Mouse (Mus musculus): ENCODE measurements around the gene Mapkap1. TPM values are rescaled to one million over a fixed set of nuclear protein-coding genes. Genes with fewer than 3 reads are reported as not detected.
"Not testable (repeated sequence)": the region's sequence is repeated elsewhere in the genome, so short reads cannot be mapped to it uniquely, and the experiment has no call there.

The Mapkap1 gene
- polyA plus RNA-seq, 1 experiment from 2014 or later: 60.7 TPM

DNA sequence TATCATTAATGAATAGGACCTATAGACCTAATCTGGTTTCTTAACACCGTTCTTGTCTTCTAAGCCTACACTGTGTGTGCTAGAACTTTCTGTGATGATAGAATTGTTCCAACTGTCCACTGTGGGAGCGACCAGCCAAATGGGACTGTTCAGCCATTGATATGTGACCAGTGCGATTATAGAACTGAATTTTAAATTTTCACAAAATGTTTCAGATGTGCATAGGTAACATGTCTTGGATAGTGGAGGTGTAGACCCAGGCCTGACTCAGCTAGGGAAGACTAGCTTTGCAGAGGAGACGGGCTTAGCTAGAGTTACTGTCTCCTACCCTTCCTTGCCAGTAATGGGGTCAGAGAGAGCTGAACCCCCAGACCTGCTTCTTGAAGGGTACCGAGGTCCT is 62.8 kb downstream of the Mapkap1 start:
- Histone ChIP-seq H3K4me2 (ENCODE audit: low read depth, low read length) (no peak overlapping the region), H3K27me3 (ENCODE audit: control insufficient read depth, insufficient read depth, low read length) (no peaks in the 10 kb centered on the region), H3K9me3 (replicated peaks; ENCODE audit: control insufficient read depth, low read length) (no peaks in the 10 kb centered on the region), H3K27ac (ENCODE audit: low read length) (no peak overlapping the region), H3K4me3 (ENCODE audit: low read length) (no peak overlapping the region), H3K9ac (ENCODE audit: low read length) (no peak overlapping the region), H3K4me1 (ENCODE audit: control insufficient read depth, insufficient read depth, low read length) (no peaks in the 10 kb centered on the region), H3K36me3 (ENCODE audit: control insufficient read depth, insufficient read depth) (no peaks in the 10 kb centered on the region)
- no peak for ATAC-seq (replicated peaks; ENCODE audit: extremely low read depth, insufficient read depth, low FRiP score)
- 90% methylated on average over 5 of the region's 5 CpGs for WGBS

DNA sequence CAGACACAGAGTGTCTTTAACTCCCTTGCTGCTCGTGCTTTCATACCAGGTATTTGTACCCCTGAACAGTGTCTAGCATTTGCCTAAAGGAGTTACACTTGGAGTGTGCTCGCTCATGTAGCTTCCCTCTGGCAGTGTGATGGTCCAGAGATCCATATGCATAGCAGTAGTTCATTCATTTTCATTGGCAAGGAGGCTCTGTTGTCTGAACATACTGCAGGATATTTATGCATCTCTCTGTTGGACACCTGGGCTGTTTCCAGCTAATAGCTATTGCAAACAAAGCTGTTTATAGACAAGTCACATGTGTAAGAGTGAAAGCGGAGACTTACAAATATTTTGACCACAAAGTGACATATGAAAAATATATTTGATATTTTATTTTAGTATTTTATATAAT is 67.2 kb downstream of the Mapkap1 start:
- Histone ChIP-seq H3K4me2 (ENCODE audit: low read depth, low read length) (no peak overlapping the region), H3K4me1 (ENCODE audit: control insufficient read depth, insufficient read depth, low read length) (no peaks in the 10 kb centered on the region), H3K27ac (ENCODE audit: low read length) (no peak overlapping the region), H3K36me3 (ENCODE audit: control insufficient read depth, insufficient read depth) (no peaks in the 10 kb centered on the region), H3K9me3 (replicated peaks; ENCODE audit: control insufficient read depth, low read length) (no peaks in the 10 kb centered on the region), H3K27me3 (ENCODE audit: control insufficient read depth, insufficient read depth, low read length) (no peaks in the 10 kb centered on the region), H3K9ac (ENCODE audit: low read length) (no peak overlapping the region), H3K4me3 (ENCODE audit: low read length) (no peak overlapping the region)
- 74% methylated on average over 3 of the region's 3 CpGs for whole genome bisulfite sequencing
- ATAC-seq (replicated peaks; ENCODE audit: extremely low read depth, insufficient read depth, low FRiP score): no peak

DNA sequence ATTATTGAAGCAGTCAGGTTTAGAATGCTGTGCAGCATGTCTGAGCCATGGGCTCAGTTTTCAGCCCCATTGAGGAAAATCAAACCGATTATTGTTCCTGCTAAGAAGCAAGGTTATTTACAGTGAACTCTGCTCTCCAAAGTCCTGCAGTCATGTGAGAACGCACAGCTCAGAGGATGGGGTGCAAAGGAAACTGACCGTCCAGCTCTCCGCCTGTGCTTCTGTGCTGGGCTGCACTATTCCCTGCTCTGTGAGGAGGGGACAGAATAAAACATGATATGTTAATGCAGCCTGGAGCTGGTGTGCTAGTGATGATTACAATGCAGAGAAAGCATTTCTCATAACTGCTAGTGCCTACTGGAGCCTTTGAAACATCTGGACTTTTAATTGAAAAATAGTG is 74.8 kb downstream of the Mapkap1 start:
- no peak overlapping the region for H3K27ac ChIP-seq (ENCODE audit: low read length)
- 75% methylated on average over 4 of the region's 4 CpGs for WGBS
- no peaks in the 10 kb centered on the region for H3K9me3 ChIP-seq (replicated peaks; ENCODE audit: control insufficient read depth, low read length)
- no peak overlapping the region for H3K4me3 ChIP-seq (ENCODE audit: low read length)
- ATAC-seq (replicated peaks; ENCODE audit: extremely low read depth, insufficient read depth, low FRiP score): no peak
- no peaks in the 10 kb centered on the region for H3K36me3 ChIP-seq (ENCODE audit: control insufficient read depth, insufficient read depth)
- H3K9ac ChIP-seq (ENCODE audit: low read length): no peak overlapping the region
- peaks cover 3% of the 10 kb centered on the region; the same call in 1 of the 2 replicates for H3K4me1 ChIP-seq (ENCODE audit: control insufficient read depth, insufficient read depth, low read length)
- H3K4me2 ChIP-seq (ENCODE audit: low read depth, low read length): no peak overlapping the region
- H3K27me3 ChIP-seq (ENCODE audit: control insufficient read depth, insufficient read depth, low read length): no peaks in the 10 kb centered on the region

- ATAC-seq (replicated peaks; ENCODE audit: extremely low read depth, insufficient read depth, low FRiP score): no peak
- no peak overlapping the region for H3K9ac ChIP-seq (ENCODE audit: low read length)
- H3K36me3 ChIP-seq (ENCODE audit: control insufficient read depth, insufficient read depth): no peaks in the 10 kb centered on the region
- H3K27ac ChIP-seq (ENCODE audit: low read length): no peak overlapping the region
- H3K4me3 ChIP-seq (ENCODE audit: low read length): no peak overlapping the region
- peaks cover 3% of the 10 kb centered on the region; the same call in 1 of the 2 replicates for H3K4me1 ChIP-seq (ENCODE audit: control insufficient read depth, insufficient read depth, low read length)
- no peak overlapping the region for H3K4me2 ChIP-seq (ENCODE audit: low read depth, low read length)
- H3K9me3 ChIP-seq (replicated peaks; ENCODE audit: control insufficient read depth, low read length): no peaks in the 10 kb centered on the region
- no peaks in the 10 kb centered on the region for H3K27me3 ChIP-seq (ENCODE audit: control insufficient read depth, insufficient read depth, low read length)
- WGBS: 77% methylated on average over 3 of the region's 3 CpGs
Observed at GRCm38 (mm10) chr2:34482102-34482501, 75.5 kb downstream of the Mapkap1 start.

DNA sequence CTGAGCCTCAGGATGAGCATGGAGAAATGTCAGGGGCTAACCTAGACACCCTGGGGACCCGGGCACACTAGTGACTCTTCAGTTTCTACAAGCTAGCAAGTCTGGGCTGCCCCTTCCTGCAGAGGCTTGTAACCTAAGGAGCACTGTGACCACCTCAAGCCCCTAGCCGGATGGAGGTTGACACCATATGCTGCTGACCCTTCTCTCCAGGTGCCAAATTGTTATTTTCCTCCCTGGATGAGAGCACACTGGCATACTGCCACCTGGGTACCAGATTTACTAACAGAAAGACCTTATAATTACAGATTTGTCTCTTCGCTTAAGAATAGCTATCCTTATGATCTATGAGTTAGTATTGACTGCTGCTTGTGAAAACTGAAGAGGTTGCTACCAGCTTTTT is 76.0 kb downstream of the Mapkap1 start:
- WGBS: 89% methylated on average over 3 of the region's 3 CpGs

DNA sequence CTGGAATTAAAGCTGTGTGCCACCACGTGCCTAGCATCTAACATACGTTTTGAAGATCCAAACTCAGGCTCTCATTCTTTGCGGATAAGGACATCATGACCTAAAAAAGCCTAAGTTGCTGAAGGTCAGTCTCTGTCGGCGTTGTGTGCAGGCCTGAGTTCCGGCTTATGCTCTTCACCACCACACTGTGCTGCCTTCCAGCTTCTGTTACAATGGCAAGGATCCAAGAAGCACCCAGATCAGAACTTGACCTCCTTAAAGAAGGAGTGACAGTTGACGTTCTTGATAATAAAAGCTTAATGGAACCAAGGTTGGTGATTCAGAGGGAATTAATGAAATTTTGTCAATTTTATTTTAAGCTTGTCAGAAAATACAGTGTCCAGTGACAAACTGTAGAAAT is 80.7 kb downstream of the Mapkap1 start:
- Histone ChIP-seq H3K27ac (ENCODE audit: low read length) (no peak overlapping the region), H3K4me1 (ENCODE audit: control insufficient read depth, insufficient read depth, low read length) (peaks cover 14% of the 10 kb centered on the region), H3K36me3 (ENCODE audit: control insufficient read depth, insufficient read depth) (no peaks in the 10 kb centered on the region), H3K4me2 (ENCODE audit: low read depth, low read length) (no peak overlapping the region), H3K9ac (ENCODE audit: low read length) (no peak overlapping the region), H3K9me3 (replicated peaks; ENCODE audit: control insufficient read depth, low read length) (no peaks in the 10 kb centered on the region), H3K4me3 (ENCODE audit: low read length) (no peak overlapping the region), H3K27me3 (ENCODE audit: control insufficient read depth, insufficient read depth, low read length) (no peaks in the 10 kb centered on the region)
- ATAC-seq (replicated peaks; ENCODE audit: extremely low read depth, insufficient read depth, low FRiP score): no peak
- 65% methylated on average over 7 of the region's 7 CpGs for WGBS

More for the DNA sequence above, 76.0 kb downstream of the Mapkap1 start:
- peaks cover 3% of the 10 kb centered on the region; the same call in 1 of the 2 replicates for H3K4me1 ChIP-seq (ENCODE audit: control insufficient read depth, insufficient read depth, low read length)
- no peak overlapping the region for H3K9ac ChIP-seq (ENCODE audit: low read length)
- no peak overlapping the region for H3K4me2 ChIP-seq (ENCODE audit: low read depth, low read length)
- no peaks in the 10 kb centered on the region for H3K9me3 ChIP-seq (replicated peaks; ENCODE audit: control insufficient read depth, low read length)
- ATAC-seq (replicated peaks; ENCODE audit: extremely low read depth, insufficient read depth, low FRiP score): no peak
- no peak overlapping the region for H3K27ac ChIP-seq (ENCODE audit: low read length)
- H3K4me3 ChIP-seq (ENCODE audit: low read length): no peak overlapping the region
- H3K36me3 ChIP-seq (ENCODE audit: control insufficient read depth, insufficient read depth): no peaks in the 10 kb centered on the region
- no peaks in the 10 kb centered on the region for H3K27me3 ChIP-seq (ENCODE audit: control insufficient read depth, insufficient read depth, low read length)

DNA sequence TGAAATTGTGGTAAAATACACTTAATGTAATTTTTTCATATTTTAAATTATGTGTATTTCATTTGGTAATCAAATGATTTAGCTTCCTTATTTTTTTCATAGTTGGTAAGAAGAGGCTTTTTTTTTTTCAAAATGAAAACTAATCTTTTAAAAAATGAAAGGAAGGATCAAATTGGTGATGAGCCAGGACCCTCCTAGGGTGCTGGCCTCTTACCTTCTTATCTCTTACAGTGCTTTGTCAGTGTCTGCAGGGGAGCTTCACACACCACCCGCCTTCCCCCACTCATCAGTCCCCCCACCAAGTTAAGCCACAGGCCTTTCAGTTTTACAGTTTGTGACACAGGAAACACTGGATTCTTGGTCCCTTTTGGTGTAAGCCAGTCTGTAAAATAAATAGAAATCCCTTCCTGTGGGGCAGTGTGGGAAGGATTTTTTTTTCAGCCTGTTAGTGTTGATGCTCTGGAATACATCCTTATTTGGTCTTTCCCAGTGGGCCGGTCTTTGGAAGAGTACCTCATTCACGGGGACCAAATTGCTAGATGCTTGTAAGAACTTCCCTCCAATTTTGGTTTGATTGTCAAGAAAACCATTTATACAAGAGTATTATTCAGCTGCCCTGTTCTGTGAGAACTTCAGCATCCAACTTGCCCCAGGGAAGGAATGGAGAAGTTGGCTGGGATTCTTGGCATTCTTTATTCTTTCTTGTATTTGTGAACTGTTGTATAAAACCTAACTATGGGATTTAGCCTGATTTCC is 97.6 kb downstream of the Mapkap1 start:
- H3K27me3 ChIP-seq (ENCODE audit: control insufficient read depth, insufficient read depth, low read length): no peaks in the 10 kb centered on the region
- H3K9ac ChIP-seq (ENCODE audit: low read length): no peak overlapping the region
- WGBS: 40% methylated on average over 3 of the region's 3 CpGs
- H3K9me3 ChIP-seq (replicated peaks; ENCODE audit: control insufficient read depth, low read length): no peaks in the 10 kb centered on the region
- H3K4me1 ChIP-seq (ENCODE audit: control insufficient read depth, insufficient read depth, low read length): no peaks in the 10 kb centered on the region
- no peak for ATAC-seq (replicated peaks; ENCODE audit: extremely low read depth, insufficient read depth, low FRiP score)
- peaks cover 3% of the 10 kb centered on the region; the same call in 1 of the 2 replicates for H3K36me3 ChIP-seq (ENCODE audit: control insufficient read depth, insufficient read depth)
- H3K4me2 ChIP-seq (ENCODE audit: low read depth, low read length): no peak overlapping the region
- H3K4me3 ChIP-seq (ENCODE audit: low read length): no peak overlapping the region
- no peak overlapping the region for H3K27ac ChIP-seq (ENCODE audit: low read length)

DNA sequence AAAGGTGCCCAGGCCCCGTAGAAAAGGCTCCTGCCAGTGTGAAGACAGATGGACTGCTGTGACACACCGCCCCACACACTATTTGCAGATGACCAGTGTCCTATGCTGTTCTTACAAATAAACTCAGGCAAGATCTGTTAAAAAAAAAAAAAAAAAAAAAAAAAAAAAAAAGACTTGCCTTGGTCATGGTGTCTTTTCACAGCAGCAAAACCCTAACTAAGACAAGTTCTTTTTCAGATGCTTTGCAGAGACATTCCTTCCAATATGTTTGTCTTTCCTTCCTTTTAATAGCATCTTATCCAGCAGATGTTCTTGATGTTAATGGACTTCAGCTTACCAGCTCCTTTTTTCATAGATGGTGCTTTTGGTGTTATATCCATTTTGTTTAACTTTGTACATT is 99.6 kb downstream of the Mapkap1 start:
- H3K4me3 ChIP-seq (ENCODE audit: low read length); H3K27me3 ChIP-seq (ENCODE audit: control insufficient read depth, insufficient read depth, low read length); H3K4me1 ChIP-seq (ENCODE audit: control insufficient read depth, insufficient read depth, low read length); H3K27ac ChIP-seq (ENCODE audit: low read length); H3K9ac ChIP-seq (ENCODE audit: low read length); ATAC-seq (replicated peaks; ENCODE audit: extremely low read depth, insufficient read depth, low FRiP score); H3K9me3 ChIP-seq (replicated peaks; ENCODE audit: control insufficient read depth, low read length); H3K4me2 ChIP-seq (ENCODE audit: low read depth, low read length); H3K36me3 ChIP-seq (ENCODE audit: control insufficient read depth, insufficient read depth): not testable (repeated sequence)
- WGBS: 89% methylated on average over 2 of the region's 2 CpGs

- Histone ChIP-seq H3K36me3 (ENCODE audit: control insufficient read depth, insufficient read depth) (no peaks in the 10 kb centered on the region), H3K27ac (ENCODE audit: low read length) (no peak overlapping the region), H3K4me3 (ENCODE audit: low read length) (no peak overlapping the region), H3K9me3 (replicated peaks; ENCODE audit: control insufficient read depth, low read length) (no peaks in the 10 kb centered on the region), H3K27me3 (ENCODE audit: control insufficient read depth, insufficient read depth, low read length) (no peaks in the 10 kb centered on the region), H3K4me1 (ENCODE audit: control insufficient read depth, insufficient read depth, low read length) (no peaks in the 10 kb centered on the region), H3K4me2 (ENCODE audit: low read depth, low read length) (no peak overlapping the region), H3K9ac (ENCODE audit: low read length) (no peak overlapping the region)
- no peak for ATAC-seq (replicated peaks; ENCODE audit: extremely low read depth, insufficient read depth, low FRiP score)
- WGBS: 94% methylated on average over 5 of the region's 5 CpGs
Observed at GRCm38 (mm10) chr2:34509856-34510255, 103.3 kb downstream of the Mapkap1 start.
